Comparison of ENCODE assay signal across 28 mouse cellular contexts in genomic region chr3:14884826-14885225, GRCm38 (mm10). TPM values are rescaled to one million over a fixed set of nuclear protein-coding genes. Genes with fewer than 3 reads are reported as not detected.
A peak's percentile ranks its signal among the peaks of the same experiment; 100 is the strongest.
DNase-seq lines count a peak whose midpoint lies in the region; ATAC-seq lines count a peak whose summit lies in the region.
"Had no signal": no experiment of that assay in that cellular context is flagged by ENCODE, and none has a peak within 500 bp of the region (broad histone marks: within the 10 kb centered on the region; RNA-seq: fewer than 3 reads in every experiment).

No protein-coding gene starts in this region.

- no peaks in the 10 kb centered on the region for H3K9me3 ChIP-seq in heart, embryonic 13.5 days
- H3K9me3 ChIP-seq in heart, embryonic 11.5 days (replicated peaks; ENCODE audit: control insufficient read depth, low read length), result no peaks in the 10 kb centered on the region
- H3K9me3 ChIP-seq in midbrain, embryonic 11.5 days (ENCODE audit: control insufficient read depth, low read length), result no peaks in the 10 kb centered on the region
- H3K9me3 ChIP-seq in midbrain, embryonic 10.5 days (replicated peaks), result no peaks in the 10 kb centered on the region
- no peaks in the 10 kb centered on the region for H3K9me3 ChIP-seq in liver, embryonic 15.5 days (replicated peaks)
- H3K9me3 ChIP-seq: embryonic facial prominence, embryonic 10.5 days; embryonic facial prominence, embryonic 15.5 days; hindbrain, embryonic 10.5 days; kidney, embryonic 15.5 days; limb, embryonic 12.5 days; midbrain, embryonic 15.5 days; stomach, embryonic 15.5 days had no signal

- DNase-seq in midbrain, embryonic 11.5 days (ENCODE audit: low spot score, missing footprints), result peak; percentile 75
- DNase-seq in midbrain, embryonic 10.5 days (ENCODE audit: low spot score), result no peak
- DNase-seq in adrenal gland, adult 2 months, result no peak
- no peak for DNase-seq in thymus, postnatal 25 days
- DNase-seq: adrenal gland, postnatal 36 days; cerebellum, adult 2 months; cerebellum, postnatal 14 days; heart, adult 2 months; heart, postnatal 14 days; kidney, adult 18-20 months; kidney, postnatal 25 days; lung, adult 18-20 months; right cerebral cortex, postnatal 25 days had no signal

- H3K36me3 ChIP-seq in heart, embryonic 13.5 days, result no peaks in the 10 kb centered on the region
- no peaks in the 10 kb centered on the region for H3K36me3 ChIP-seq in heart, embryonic 11.5 days (ENCODE audit: control insufficient read depth, insufficient read depth, low read length)
- no peaks in the 10 kb centered on the region for H3K36me3 ChIP-seq in midbrain, embryonic 11.5 days (ENCODE audit: control insufficient read depth, insufficient read depth, low read length)
- no peaks in the 10 kb centered on the region for H3K36me3 ChIP-seq in midbrain, embryonic 10.5 days
- peaks cover 28% of the 10 kb centered on the region for H3K36me3 ChIP-seq in liver, embryonic 15.5 days (replicated peaks)
- H3K36me3 ChIP-seq: embryonic facial prominence, embryonic 10.5 days; embryonic facial prominence, embryonic 15.5 days; hindbrain, embryonic 10.5 days; kidney, embryonic 15.5 days; limb, embryonic 12.5 days; midbrain, embryonic 15.5 days; stomach, embryonic 15.5 days had no signal

- no peak overlapping the region for H3K4me3 ChIP-seq in heart, embryonic 13.5 days
- H3K4me3 ChIP-seq in heart, embryonic 11.5 days (ENCODE audit: low read depth, low read length), result no peak overlapping the region
- H3K4me3 ChIP-seq in midbrain, embryonic 11.5 days (ENCODE audit: low read depth, low read length), result no peak overlapping the region
- no peak overlapping the region for H3K4me3 ChIP-seq in midbrain, embryonic 10.5 days
- H3K4me3 ChIP-seq in liver, embryonic 15.5 days (replicated peaks), result peak overlapping the region; percentile 86
- H3K4me3 ChIP-seq: embryonic facial prominence, embryonic 10.5 days; embryonic facial prominence, embryonic 15.5 days; heart, adult 2 months; hindbrain, embryonic 10.5 days; kidney, embryonic 15.5 days; limb, embryonic 12.5 days; midbrain, embryonic 15.5 days; stomach, embryonic 15.5 days had no signal

- peak overlapping the region; percentile 20; the same call in 1 of the 2 replicates for H3K4me2 ChIP-seq in heart, embryonic 13.5 days
- no peak overlapping the region for H3K4me2 ChIP-seq in heart, embryonic 11.5 days
- H3K4me2 ChIP-seq in midbrain, embryonic 11.5 days, result no peak overlapping the region
- peak overlapping the region; percentile 74 for H3K4me2 ChIP-seq in liver, embryonic 15.5 days
- H3K4me2 ChIP-seq: embryonic facial prominence, embryonic 15.5 days; kidney, embryonic 15.5 days; limb, embryonic 12.5 days; midbrain, embryonic 15.5 days; stomach, embryonic 15.5 days had no signal

- no peak for ATAC-seq in heart, embryonic 13.5 days (ENCODE audit: extremely low read depth, insufficient number of reproducible peaks, low FRiP score, low TSS enrichment)
- ATAC-seq in heart, embryonic 11.5 days (replicated peaks; ENCODE audit: insufficient number of reproducible peaks, low FRiP score, low TSS enrichment), result no peak
- ATAC-seq in midbrain, embryonic 11.5 days (ENCODE audit: low FRiP score), result no peak
- ATAC-seq in liver, embryonic 15.5 days (ENCODE audit: insufficient read depth), result no peak
- ATAC-seq: forebrain, embryonic 14.5 days; hindbrain, embryonic 16.5 days; lung, postnatal 0 days; midbrain, embryonic 15.5 days had no signal

- H3K27ac ChIP-seq in heart, embryonic 13.5 days (replicated peaks), result no peak overlapping the region
- H3K27ac ChIP-seq in heart, embryonic 11.5 days (ENCODE audit: low read depth, low read length), result no peak overlapping the region
- H3K27ac ChIP-seq in midbrain, embryonic 11.5 days (ENCODE audit: low read depth, low read length), result no peak overlapping the region
- H3K27ac ChIP-seq in midbrain, embryonic 10.5 days (replicated peaks), result no peak overlapping the region
- peak overlapping the region; percentile 72 for H3K27ac ChIP-seq in liver, embryonic 15.5 days (replicated peaks)
- H3K27ac ChIP-seq: embryonic facial prominence, embryonic 10.5 days; embryonic facial prominence, embryonic 15.5 days; heart, adult 2 months; hindbrain, embryonic 10.5 days; kidney, embryonic 15.5 days; limb, embryonic 12.5 days; macrophage; midbrain, embryonic 15.5 days; stomach, embryonic 15.5 days had no signal

- H3K9ac ChIP-seq in heart, embryonic 13.5 days, result no peak overlapping the region
- H3K9ac ChIP-seq in heart, embryonic 11.5 days (ENCODE audit: low read depth, low read length), result no peak overlapping the region
- no peak overlapping the region for H3K9ac ChIP-seq in midbrain, embryonic 11.5 days (ENCODE audit: low read length)
- H3K9ac ChIP-seq in liver, embryonic 15.5 days, result peak overlapping the region; percentile 30
- H3K9ac ChIP-seq: embryonic facial prominence, embryonic 15.5 days; kidney, embryonic 15.5 days; limb, embryonic 12.5 days; midbrain, embryonic 15.5 days; stomach, embryonic 15.5 days had no signal

- no peaks in the 10 kb centered on the region for H3K27me3 ChIP-seq in heart, embryonic 13.5 days (replicated peaks)
- H3K27me3 ChIP-seq in heart, embryonic 11.5 days (ENCODE audit: control insufficient read depth, insufficient read depth, low read length), result no peaks in the 10 kb centered on the region
- H3K27me3 ChIP-seq in midbrain, embryonic 11.5 days (ENCODE audit: control insufficient read depth, insufficient read depth, low read length), result peaks cover 9% of the 10 kb centered on the region; the same call in 1 of the 2 replicates
- peaks cover 16% of the 10 kb centered on the region for H3K27me3 ChIP-seq in midbrain, embryonic 10.5 days (ENCODE audit: low read depth, poor library complexity, severe bottlenecking)
- no peaks in the 10 kb centered on the region for H3K27me3 ChIP-seq in liver, embryonic 15.5 days
- H3K27me3 ChIP-seq: stomach, embryonic 15.5 days had no signal

- peaks cover 12% of the 10 kb centered on the region for H3K4me1 ChIP-seq in heart, embryonic 13.5 days
- peaks cover 3% of the 10 kb centered on the region; the same call in 1 of the 2 replicates for H3K4me1 ChIP-seq in heart, embryonic 11.5 days (ENCODE audit: control insufficient read depth, insufficient read depth, low read length)
- H3K4me1 ChIP-seq in midbrain, embryonic 11.5 days (ENCODE audit: control insufficient read depth, insufficient read depth, low read length), result no peaks in the 10 kb centered on the region
- H3K4me1 ChIP-seq in midbrain, embryonic 10.5 days, result peaks cover 11% of the 10 kb centered on the region
- H3K4me1 ChIP-seq in liver, embryonic 15.5 days (replicated peaks), result peaks cover 43% of the 10 kb centered on the region
- H3K4me1 ChIP-seq: limb, embryonic 12.5 days; stomach, embryonic 15.5 days had no signal

RNA-seq across cellular contexts. Expression of gene Car2, which starts 1.2 kb away (rescaled TPM):
- 130 and 134 TPM in 2 replicates for polyA plus RNA-seq in heart, embryonic 13.5 days (2015; fragmentation: Nextera tagmentation; extraction: Ambion mirVana)
- polyA plus RNA-seq in heart, embryonic 11.5 days (2014; fragmentation: Nextera tagmentation; extraction: Ambion mirVana), result 315 and 394 TPM in 2 replicates
- polyA plus RNA-seq in midbrain, embryonic 11.5 days (2014; fragmentation: Nextera tagmentation; extraction: Ambion mirVana), result 108 and 118 TPM in 2 replicates
- polyA plus RNA-seq in midbrain, embryonic 10.5 days (2016; fragmentation: Nextera tagmentation; extraction: Ambion mirVana), result 86.4 and 89.7 TPM in 2 replicates
- polyA plus RNA-seq in liver, embryonic 15.5 days (2015; fragmentation: Nextera tagmentation; extraction: Ambion mirVana), result 2,386 and 2,474 TPM in 2 replicates
- 10 to 100 TPM; 30.0 to 47.8 TPM for total RNA-seq in adrenal gland, adult 2 months (2021)
- 76.8 and 88.9 TPM in 2 replicates for polyA plus RNA-seq in adrenal gland, adult 2 months (2012; rRNA removed)

RNA-seq across cellular contexts. Expression of gene Car3, which starts 21.5 kb away (rescaled TPM):
- 6.8 and 7.5 TPM in 2 replicates for polyA plus RNA-seq in heart, embryonic 13.5 days (2015; fragmentation: Nextera tagmentation; extraction: Ambion mirVana)
- 19.8 and 22.0 TPM in 2 replicates for polyA plus RNA-seq in heart, embryonic 11.5 days (2014; fragmentation: Nextera tagmentation; extraction: Ambion mirVana)
- 3.5 and 3.9 TPM in 2 replicates for polyA plus RNA-seq in midbrain, embryonic 11.5 days (2014; fragmentation: Nextera tagmentation; extraction: Ambion mirVana)
- 5.5 and 6.1 TPM in 2 replicates for polyA plus RNA-seq in midbrain, embryonic 10.5 days (2016; fragmentation: Nextera tagmentation; extraction: Ambion mirVana)
- polyA plus RNA-seq in liver, embryonic 15.5 days (2015; fragmentation: Nextera tagmentation; extraction: Ambion mirVana), result 140 and 151 TPM in 2 replicates
- total RNA-seq in adrenal gland, adult 2 months (2021), result 1,000 to 10,000 TPM; 2,164 to 4,256 TPM
- polyA plus RNA-seq in adrenal gland, adult 2 months (2012; rRNA removed), result 1,180 and 2,323 TPM in 2 replicates
- total RNA-seq: neutrophil, adult 5-6 weeks had no signal
- polyA plus RNA-seq: macrophage had no signal

Comparison
In these comparisons a context has a peak if more than half of its experiments do, and no peak if none do; other contexts are left out.
1. H3K4me2 ChIP-seq: peak in heart, embryonic 13.5 days (single experiment) and liver, embryonic 15.5 days (single experiment); none in heart, embryonic 11.5 days (single experiment) and midbrain, embryonic 11.5 days (single experiment).